Mouse (Mus musculus): Measurements from ENCODE around the gene Naga. TPM values are rescaled to one million over a fixed set of nuclear protein-coding genes. Genes with fewer than 3 reads are reported as not detected.
"Not testable (repeated sequence)": the region's sequence is repeated elsewhere in the genome, so short reads cannot be mapped to it uniquely, and the experiment has no call there.

Naga gene
- total RNA-seq (2021), result 10 to 100 TPM; 24.6 to 27.3 TPM
- long read RNA-seq, experiment 1, transcript Naga-201 (10 exons, 1,913 nt), result major isoform, 13 of 18 reads
- long read RNA-seq, experiment 1, partial matches to known transcripts, result 3 of 18 reads
- long read RNA-seq, experiment 1, other reads (novel, unspliced or antisense), result 2 of 18 reads
- long read RNA-seq, experiment 2, transcript Naga-201 (10 exons, 1,913 nt), result major isoform, 6 of 9 reads
- long read RNA-seq, experiment 2, partial matches to known transcripts, result 0 of 9 reads
- long read RNA-seq, experiment 2, other reads (novel, unspliced or antisense), result 3 of 9 reads

- DNase-seq, result peak; percentile 97
Measured at GRCm38 (mm10) chr15:82338593-82339112, at the start of gene Naga, which contains the start of the genes Pheta2 and Smdt1. Gene Naga, minus strand, starts transcription at chr15:82338925. Gene Pheta2, plus strand, starts transcription at chr15:82338942. Gene Smdt1, plus strand, starts transcription at chr15:82338959.

- no peak for DNase-seq
Measured at GRCm38 (mm10) chr15:82385729-82386128, 47.0 kb upstream of the Naga start.

- DNase-seq, result no peak
Measured at GRCm38 (mm10) chr15:82382441-82382840, 43.7 kb upstream of the Naga start.

GRCm38 (mm10) chr15:82380714-82381062, 42.0 kb upstream of the Naga start:
- no peak for DNase-seq

GRCm38 (mm10) chr15:82379871-82380713, 41.4 kb upstream of the Naga start, which contains the start of gene Cyp2d22:
Gene Cyp2d22, minus strand, starts transcription at chr15:82380260.
- DNase-seq, result peak; percentile 62

GRCm38 (mm10) chr15:82379511-82379870, 40.8 kb upstream of the Naga start:
- no peak for DNase-seq

- no peak for DNase-seq
Measured at GRCm38 (mm10) chr15:82378261-82379180, 39.8 kb upstream of the Naga start.

GRCm38 (mm10) chr15:82377701-82378100, 39.0 kb upstream of the Naga start:
- no peak for DNase-seq

- peak; percentile 49 for DNase-seq
Measured at GRCm38 (mm10) chr15:82376393-82377138, 37.8 kb upstream of the Naga start.

GRCm38 (mm10) chr15:82375855-82376254, 37.1 kb upstream of the Naga start:
- no peak for DNase-seq

GRCm38 (mm10) chr15:82374437-82374836, 35.7 kb upstream of the Naga start:
- no peak for DNase-seq

- DNase-seq, result no peak
Measured at GRCm38 (mm10) chr15:82372991-82373390, 34.3 kb upstream of the Naga start.

GRCm38 (mm10) chr15:82372446-82372845, 33.7 kb upstream of the Naga start:
- no peak for DNase-seq

- no peak for DNase-seq
Measured at GRCm38 (mm10) chr15:82368851-82369250, 30.1 kb upstream of the Naga start.

GRCm38 (mm10) chr15:82368146-82368545, 29.4 kb upstream of the Naga start:
- no peak for DNase-seq

GRCm38 (mm10) chr15:82364561-82364960, 25.8 kb upstream of the Naga start:
- DNase-seq, result not testable (repeated sequence)

GRCm38 (mm10) chr15:82363801-82364200, 25.1 kb upstream of the Naga start:
- DNase-seq, result not testable (repeated sequence)

- no peak for DNase-seq
Measured at GRCm38 (mm10) chr15:82362234-82362633, 23.5 kb upstream of the Naga start.

GRCm38 (mm10) chr15:82361459-82362018, 22.8 kb upstream of the Naga start:
- no peak for DNase-seq

- DNase-seq, result no peak
Measured at GRCm38 (mm10) chr15:82358431-82359260, 19.9 kb upstream of the Naga start.

All from gastrocnemius, postnatal 10 days (tissue).